Mouse (Mus musculus): Measurements from ENCODE around the gene Med27. TPM values are rescaled to one million over a fixed set of nuclear protein-coding genes. Genes with fewer than 3 reads are reported as not detected.

Gene Med27
- polyA plus RNA-seq, 1 experiment from 2014 or later, result 40.6 TPM

- no peak overlapping the region for H3K4me2 ChIP-seq
- 74% methylated on average over 9 of the region's 9 CpGs for WGBS (ENCODE audit: insufficient replicate concordance)
Observed at GRCm38 (mm10) chr2:29403799-29404530, 57.3 kb downstream of the Med27 start.

GRCm38 (mm10) chr2:29404931-29405330 is 58.3 kb downstream of the Med27 start:
- WGBS (ENCODE audit: insufficient replicate concordance), result 85% methylated on average over 10 of the region's 10 CpGs
- no peak overlapping the region for H3K9ac ChIP-seq (ENCODE audit: low read depth, low read length)
- H3K4me2 ChIP-seq, result no peak overlapping the region
- no peak for ATAC-seq (replicated peaks; ENCODE audit: insufficient number of reproducible peaks, low FRiP score, low TSS enrichment)
- no peak overlapping the region for H3K4me3 ChIP-seq (ENCODE audit: low read depth, low read length)
- no peaks in the 10 kb centered on the region for H3K36me3 ChIP-seq (ENCODE audit: control insufficient read depth, insufficient read depth, low read length)
- H3K27ac ChIP-seq (ENCODE audit: low read depth, low read length), result no peak overlapping the region
- H3K27me3 ChIP-seq (ENCODE audit: control insufficient read depth, insufficient read depth, low read length), result no peaks in the 10 kb centered on the region
- peaks cover 9% of the 10 kb centered on the region for H3K4me1 ChIP-seq (ENCODE audit: control insufficient read depth, insufficient read depth, low read length)
- H3K9me3 ChIP-seq (replicated peaks; ENCODE audit: control insufficient read depth, low read length), result no peaks in the 10 kb centered on the region

More at GRCm38 (mm10) chr2:29403799-29404530, 57.3 kb downstream of the Med27 start:
- no peak overlapping the region for H3K27ac ChIP-seq (ENCODE audit: low read depth, low read length)
- ATAC-seq (replicated peaks; ENCODE audit: insufficient number of reproducible peaks, low FRiP score, low TSS enrichment), result no peak
- no peaks in the 10 kb centered on the region for H3K9me3 ChIP-seq (replicated peaks; ENCODE audit: control insufficient read depth, low read length)
- H3K36me3 ChIP-seq (ENCODE audit: control insufficient read depth, insufficient read depth, low read length), result no peaks in the 10 kb centered on the region
- no peaks in the 10 kb centered on the region for H3K27me3 ChIP-seq (ENCODE audit: control insufficient read depth, insufficient read depth, low read length)
- peaks cover 9% of the 10 kb centered on the region for H3K4me1 ChIP-seq (ENCODE audit: control insufficient read depth, insufficient read depth, low read length)
- no peak overlapping the region for H3K4me3 ChIP-seq (ENCODE audit: low read depth, low read length)
- H3K9ac ChIP-seq (ENCODE audit: low read depth, low read length), result no peak overlapping the region

DNA sequence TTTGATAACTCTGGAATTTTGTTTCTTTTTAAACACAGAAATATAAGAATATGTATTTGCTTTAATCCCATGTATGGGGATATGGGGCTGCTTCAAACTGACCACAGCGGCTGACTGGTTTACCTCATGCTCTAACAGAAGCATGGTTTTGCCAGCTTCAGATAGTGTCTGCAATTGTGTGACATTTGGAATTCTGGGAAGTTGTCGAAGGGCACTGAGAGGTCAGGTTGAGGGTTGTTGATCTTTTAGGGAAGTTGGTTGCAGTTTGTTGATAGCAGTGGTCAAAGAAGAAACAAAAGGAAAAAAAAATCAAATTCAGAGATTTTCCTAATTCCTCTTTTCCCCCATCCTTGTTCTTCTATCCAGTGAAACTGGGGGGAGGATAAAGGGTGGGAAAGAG is 59.2 kb downstream of the Med27 start:
- no peaks in the 10 kb centered on the region for H3K27me3 ChIP-seq (ENCODE audit: control insufficient read depth, insufficient read depth, low read length)
- no peaks in the 10 kb centered on the region for H3K36me3 ChIP-seq (ENCODE audit: control insufficient read depth, insufficient read depth, low read length)
- ATAC-seq (replicated peaks; ENCODE audit: insufficient number of reproducible peaks, low FRiP score, low TSS enrichment), result no peak
- H3K27ac ChIP-seq (ENCODE audit: low read depth, low read length), result no peak overlapping the region
- no peak overlapping the region for H3K4me3 ChIP-seq (ENCODE audit: low read depth, low read length)
- H3K4me2 ChIP-seq, result no peak overlapping the region
- peaks cover 9% of the 10 kb centered on the region for H3K4me1 ChIP-seq (ENCODE audit: control insufficient read depth, insufficient read depth, low read length)
- no peak overlapping the region for H3K9ac ChIP-seq (ENCODE audit: low read depth, low read length)
- H3K9me3 ChIP-seq (replicated peaks; ENCODE audit: control insufficient read depth, low read length), result no peaks in the 10 kb centered on the region
- 60% methylated on average over 2 of the region's 2 CpGs for WGBS (ENCODE audit: insufficient replicate concordance)

DNA sequence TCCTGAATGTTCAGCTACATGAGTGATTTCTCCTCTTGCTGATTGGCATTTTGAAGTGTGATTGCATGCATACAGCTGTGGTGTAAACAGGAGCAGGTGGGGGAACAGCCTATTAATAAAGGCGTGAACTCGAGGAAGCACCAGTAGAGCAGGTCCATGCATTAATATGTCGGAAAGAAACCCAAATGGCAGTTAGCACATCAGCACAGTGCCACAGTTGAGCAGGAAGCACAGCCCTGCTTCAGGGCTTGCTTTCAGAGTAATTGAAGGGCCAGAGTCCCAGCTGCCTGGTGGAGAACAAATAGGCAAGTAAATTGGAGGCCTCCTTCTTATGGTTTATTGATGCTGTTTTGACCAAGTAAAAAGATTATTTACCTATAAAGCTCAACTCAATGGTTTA is 60.7 kb downstream of the Med27 start:
- 88% methylated on average over 3 of the region's 3 CpGs for WGBS (ENCODE audit: insufficient replicate concordance)
- no peak for ATAC-seq (replicated peaks; ENCODE audit: insufficient number of reproducible peaks, low FRiP score, low TSS enrichment)
- no peak overlapping the region for H3K9ac ChIP-seq (ENCODE audit: low read depth, low read length)
- no peak overlapping the region for H3K4me2 ChIP-seq
- no peaks in the 10 kb centered on the region for H3K27me3 ChIP-seq (ENCODE audit: control insufficient read depth, insufficient read depth, low read length)
- H3K4me1 ChIP-seq (ENCODE audit: control insufficient read depth, insufficient read depth, low read length), result peaks cover 9% of the 10 kb centered on the region
- no peak overlapping the region for H3K27ac ChIP-seq (ENCODE audit: low read depth, low read length)
- H3K4me3 ChIP-seq (ENCODE audit: low read depth, low read length), result no peak overlapping the region
- no peaks in the 10 kb centered on the region for H3K9me3 ChIP-seq (replicated peaks; ENCODE audit: control insufficient read depth, low read length)
- H3K36me3 ChIP-seq (ENCODE audit: control insufficient read depth, insufficient read depth, low read length), result no peaks in the 10 kb centered on the region

DNA sequence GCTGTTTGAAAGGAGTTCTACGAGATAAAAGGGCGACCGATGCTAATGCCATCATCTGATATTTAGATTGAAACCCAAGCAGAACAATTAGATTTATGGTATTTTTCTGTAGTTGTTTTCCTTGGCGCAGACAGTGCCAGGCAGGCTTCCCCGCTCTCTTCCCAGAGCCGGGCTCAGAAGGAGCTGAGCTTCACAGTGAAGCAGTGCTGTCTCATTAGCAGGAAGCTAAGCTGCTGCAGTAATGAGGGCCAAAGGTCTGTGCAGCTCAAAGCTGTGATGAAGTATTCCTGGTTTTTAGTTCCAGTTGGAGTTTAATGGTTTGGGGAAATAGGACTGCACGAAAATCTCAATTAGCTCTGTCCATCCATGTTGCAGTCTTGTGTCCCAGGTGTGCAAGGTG is 61.1 kb downstream of the Med27 start:
- Histone ChIP-seq H3K27me3 (ENCODE audit: control insufficient read depth, insufficient read depth, low read length) (no peaks in the 10 kb centered on the region), H3K9ac (ENCODE audit: low read depth, low read length) (no peak overlapping the region), H3K27ac (ENCODE audit: low read depth, low read length) (no peak overlapping the region), H3K4me2 (no peak overlapping the region), H3K4me1 (ENCODE audit: control insufficient read depth, insufficient read depth, low read length) (peaks cover 12% of the 10 kb centered on the region), H3K4me3 (ENCODE audit: low read depth, low read length) (no peak overlapping the region), H3K36me3 (ENCODE audit: control insufficient read depth, insufficient read depth, low read length) (no peaks in the 10 kb centered on the region), H3K9me3 (replicated peaks; ENCODE audit: control insufficient read depth, low read length) (no peaks in the 10 kb centered on the region)
- 88% methylated on average over 7 of the region's 7 CpGs for WGBS (ENCODE audit: insufficient replicate concordance)
- no peak for ATAC-seq (replicated peaks; ENCODE audit: insufficient number of reproducible peaks, low FRiP score, low TSS enrichment)

DNA sequence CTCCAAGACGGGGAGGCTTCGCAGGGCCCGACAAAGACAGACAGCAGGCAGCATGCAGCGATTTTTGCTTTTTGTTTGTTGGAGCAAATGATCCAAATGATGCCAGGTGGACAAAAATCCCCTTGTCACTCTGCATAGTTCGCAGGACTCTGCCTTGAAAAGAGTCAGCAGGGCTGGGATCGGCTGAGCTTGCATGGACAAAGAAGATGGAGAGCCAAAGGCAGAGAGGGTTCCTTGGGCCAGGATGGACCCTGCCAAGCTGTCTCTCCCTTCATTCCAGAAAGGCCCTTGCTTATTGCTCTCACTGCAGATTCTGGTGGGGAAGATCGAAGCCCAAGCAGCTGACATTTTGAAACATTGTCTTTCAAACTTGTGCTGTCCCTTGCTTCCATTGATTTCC is 64.3 kb downstream of the Med27 start:
- Histone ChIP-seq H3K4me2 (no peak overlapping the region), H3K4me3 (ENCODE audit: low read depth, low read length) (no peak overlapping the region), H3K4me1 (ENCODE audit: control insufficient read depth, insufficient read depth, low read length) (peaks cover 14% of the 10 kb centered on the region), H3K27ac (ENCODE audit: low read depth, low read length) (no peak overlapping the region), H3K9ac (ENCODE audit: low read depth, low read length) (no peak overlapping the region), H3K36me3 (ENCODE audit: control insufficient read depth, insufficient read depth, low read length) (no peaks in the 10 kb centered on the region), H3K27me3 (ENCODE audit: control insufficient read depth, insufficient read depth, low read length) (no peaks in the 10 kb centered on the region), H3K9me3 (replicated peaks; ENCODE audit: control insufficient read depth, low read length) (no peaks in the 10 kb centered on the region)
- 90% methylated on average over 7 of the region's 7 CpGs for WGBS (ENCODE audit: insufficient replicate concordance)
- ATAC-seq (replicated peaks; ENCODE audit: insufficient number of reproducible peaks, low FRiP score, low TSS enrichment), result no peak

- H3K27me3 ChIP-seq (ENCODE audit: control insufficient read depth, insufficient read depth, low read length), result no peaks in the 10 kb centered on the region
- H3K27ac ChIP-seq (ENCODE audit: low read depth, low read length), result no peak overlapping the region
- no peaks in the 10 kb centered on the region for H3K36me3 ChIP-seq (ENCODE audit: control insufficient read depth, insufficient read depth, low read length)
- H3K9ac ChIP-seq (ENCODE audit: low read depth, low read length), result no peak overlapping the region
- WGBS (ENCODE audit: insufficient replicate concordance), result 69% methylated on average over 3 of the region's 3 CpGs
- H3K4me3 ChIP-seq (ENCODE audit: low read depth, low read length), result no peak overlapping the region
- no peak; the same call in 1 of the 2 replicates for ATAC-seq (replicated peaks; ENCODE audit: insufficient number of reproducible peaks, low FRiP score, low TSS enrichment)
- peaks cover 14% of the 10 kb centered on the region for H3K4me1 ChIP-seq (ENCODE audit: control insufficient read depth, insufficient read depth, low read length)
- no peaks in the 10 kb centered on the region for H3K9me3 ChIP-seq (replicated peaks; ENCODE audit: control insufficient read depth, low read length)
- no peak overlapping the region for H3K4me2 ChIP-seq
Observed at GRCm38 (mm10) chr2:29412458-29412857, 65.8 kb downstream of the Med27 start.

DNA sequence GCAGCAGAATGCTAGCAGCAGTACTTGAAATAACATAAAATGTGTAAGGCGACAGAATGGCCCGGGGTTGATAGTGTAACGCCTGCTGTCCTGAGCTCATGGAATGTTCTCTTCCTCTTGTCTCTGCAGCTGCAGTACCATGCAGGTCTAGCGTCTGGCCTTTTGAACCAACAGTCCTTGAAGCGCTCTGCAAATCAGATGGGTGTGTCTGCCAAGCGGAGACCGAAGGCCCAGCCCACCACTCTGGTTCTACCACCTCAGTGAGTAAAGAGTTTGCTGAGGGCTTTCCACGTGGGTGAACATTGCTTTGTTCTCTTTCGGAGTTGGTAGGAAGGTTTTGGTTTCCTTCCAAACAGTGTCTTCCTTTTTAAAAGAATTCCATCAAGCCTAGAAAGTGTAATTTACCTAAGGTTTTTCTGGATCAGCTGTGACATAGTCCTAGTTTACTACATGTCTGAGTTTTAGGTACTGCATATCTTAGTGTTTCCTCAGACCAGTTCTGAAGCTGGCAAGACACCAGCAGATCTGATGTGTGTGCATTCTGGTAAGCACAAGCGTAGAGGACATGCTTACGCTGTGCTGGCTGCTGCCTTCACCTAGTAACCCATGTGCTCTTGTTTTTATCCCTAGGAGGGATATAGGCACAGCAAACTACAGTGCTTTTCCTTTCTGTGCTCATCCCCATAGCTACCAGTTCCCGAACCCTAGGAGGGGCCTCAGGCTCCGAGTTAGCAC is 66.8 kb downstream of the Med27 start:
- Histone ChIP-seq H3K27me3 (ENCODE audit: control insufficient read depth, insufficient read depth, low read length) (no peaks in the 10 kb centered on the region), H3K4me2 (no peak overlapping the region), H3K9ac (ENCODE audit: low read depth, low read length) (no peak overlapping the region), H3K4me3 (ENCODE audit: low read depth, low read length) (no peak overlapping the region), H3K9me3 (replicated peaks; ENCODE audit: control insufficient read depth, low read length) (no peaks in the 10 kb centered on the region), H3K4me1 (ENCODE audit: control insufficient read depth, insufficient read depth, low read length) (peaks cover 14% of the 10 kb centered on the region), H3K36me3 (ENCODE audit: control insufficient read depth, insufficient read depth, low read length) (no peaks in the 10 kb centered on the region), H3K27ac (ENCODE audit: low read depth, low read length) (no peak overlapping the region)
- 53% methylated on average over 13 of the region's 13 CpGs for WGBS (ENCODE audit: insufficient replicate concordance)
- ATAC-seq (replicated peaks; ENCODE audit: insufficient number of reproducible peaks, low FRiP score, low TSS enrichment), result no peak

Data from heart, embryonic 11.5 days (tissue).